Mouse (Mus musculus) kidney, adult 2 months (tissue): ENCODE data around the gene Pnpla1.

Experiments used
- CTCF ChIP-seq: fragments of 200-500 bp; conservative IDR thresholded peaks from 2 replicates; pipeline ENCODE4 v1.5.1; 2011; ENCODE audit warnings: low read depth, mild to moderate bottlenecking, control low read depth, low read length, moderate library complexity, mixed read lengths; ENCODE audit not compliant: insufficient read depth, insufficient read length
- POLR2A ChIP-seq: fragments of 200-500 bp; IDR thresholded peaks from one replicate; pipeline ENCODE4 v1.6.1; 2011; ENCODE audit warnings: low read depth, low read length, control low read depth

GRCm38 (mm10) chr17:28936133-28936532, 77.9 kb downstream of the Pnpla1 start:
- no peak for TF ChIP-seq CTCF
- TF ChIP-seq POLR2A, result no peak
